Mouse (Mus musculus): ENCODE measurements around the gene Id4.

DNA sequence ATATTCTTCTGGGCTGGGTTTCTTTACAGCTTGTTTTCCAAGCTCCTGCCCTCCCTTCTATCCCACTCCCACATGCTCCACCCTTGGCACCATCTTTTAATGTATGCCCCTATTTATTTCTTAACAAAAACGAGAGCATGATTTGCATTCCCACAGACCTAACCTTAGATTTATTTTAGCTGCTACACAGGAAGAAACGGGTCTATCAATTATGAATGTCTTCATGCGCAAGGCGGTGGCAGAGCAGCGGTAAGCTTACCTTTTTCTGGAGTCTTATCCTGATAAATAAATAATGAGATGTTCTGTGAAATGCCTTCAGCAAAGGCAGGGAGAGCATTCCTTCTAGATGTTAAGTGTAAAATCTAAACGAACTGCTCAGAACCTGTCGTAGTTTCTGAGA lies 24.2 kb upstream of the Id4 start:
- no peak for TF ChIP-seq CTCF (IDR thresholded peaks at IDR 0.05; ENCODE audit: borderline replicate concordance, control insufficient read depth, extremely low read depth, insufficient read depth, low read length, poor library complexity)
- no peak for TF ChIP-seq POLR2A (IDR thresholded peaks at IDR 0.05; ENCODE audit: control insufficient read depth, extremely low read depth, insufficient read depth, low read length, poor library complexity)
